Mouse (Mus musculus) forebrain, embryonic 16.5 days (tissue): ENCODE results near the gene Rtn3. TPM values are rescaled to one million over a fixed set of nuclear protein-coding genes. Genes with fewer than 3 reads are reported as not detected.
"Not testable (repeated sequence)": the region's sequence is repeated elsewhere in the genome, so short reads cannot be mapped to it uniquely, and the experiment has no call there.

Experiments used
- ATAC-seq: fragments of 200-750 bp; cut with Nextera tagmentation; 2 replicates; pipeline ENCODE4 v1.8.0; 2017; ENCODE audit warnings: mild to moderate bottlenecking, moderate library complexity
- H3K27ac ChIP-seq: fragments of 300-500 bp; sonication (generic); 2 replicates; pipeline ENCODE4 v1.5.1; 2014; ENCODE audit warnings: low read length, control low read depth
- H3K27me3 ChIP-seq: fragments of 300-500 bp; sonication (generic); replicated peaks from 2 replicates; pipeline ENCODE4 v1.6.1; 2014; ENCODE audit warnings: low read length; ENCODE audit not compliant: control insufficient read depth, insufficient read depth
- H3K36me3 ChIP-seq: fragments of 300-500 bp; sonication (generic); 2 replicates; pipeline ENCODE4 v1.6.1; 2014; ENCODE audit not compliant: control insufficient read depth, insufficient read depth
- H3K4me1 ChIP-seq: fragments of 300-500 bp; sonication (generic); replicated peaks from 2 replicates; pipeline ENCODE4 v1.6.1; 2014; ENCODE audit warnings: low read length; ENCODE audit not compliant: control insufficient read depth, insufficient read depth
- H3K4me2 ChIP-seq: fragments of 300-500 bp; sonication (generic); 2 replicates; pipeline ENCODE4 v1.6.1; 2014; ENCODE audit warnings: mild to moderate bottlenecking, low read length, control low read depth
- H3K4me3 ChIP-seq: fragments of 300-500 bp; sonication (generic); replicated peaks from 2 replicates; pipeline ENCODE4 v1.5.1; 2014; ENCODE audit warnings: mild to moderate bottlenecking, low read length, control low read depth
- H3K9ac ChIP-seq: fragments of 300-500 bp; sonication (generic); replicated peaks from 2 replicates; pipeline ENCODE4 v1.6.1; 2014; ENCODE audit warnings: low read depth, low read length, control low read depth
- H3K9me3 ChIP-seq: fragments of 300-500 bp; sonication (generic); 2 replicates; pipeline ENCODE4 v1.6.1; 2016; ENCODE audit warnings: low read length; ENCODE audit not compliant: control insufficient read depth
- WGBS: fragments of 180-500 bp; shearing (Covaris S2); extraction: QIAGEN DNeasy Blood & Tissue Kit; methylation state at CpG from one replicate; pipeline ENCODE4 v1.1.7; 2014; 5-methylcytosine and 5-hydroxymethylcytosine counted together
- polyA plus RNA-seq: library from polyadenylated mRNA; unstranded; fragments of >200 nt; fragmentation: Nextera tagmentation; extraction: Ambion mirVana; gene quantifications from 2 replicates; pipeline ENCODE4 v1.2.1, GENCODE M21; 2015

Rtn3 gene
- polyA plus RNA-seq, 1 experiment from 2014 or later, result 550 TPM

DNA sequence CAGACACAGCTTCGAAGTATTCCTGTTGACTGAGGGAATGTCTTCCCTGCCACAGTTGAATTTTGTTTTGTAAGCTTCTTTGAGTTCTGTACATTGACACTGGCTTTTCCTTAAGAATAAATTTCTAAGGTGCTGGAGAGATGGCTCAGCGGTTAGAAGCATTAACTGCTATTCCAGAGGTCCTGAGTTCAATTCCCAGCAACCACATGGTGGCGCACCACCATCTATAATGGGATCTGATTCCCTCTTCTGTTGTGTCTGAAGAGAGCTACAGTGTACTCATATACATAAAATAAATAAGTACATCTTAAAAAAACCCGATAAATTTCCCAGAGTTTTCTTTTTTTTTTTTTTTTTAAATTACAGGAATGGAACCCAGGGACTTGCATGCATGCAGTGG is 24.9 kb upstream of the Rtn3 start:
- no peaks in the 10 kb centered on the region for H3K27me3 ChIP-seq
- H3K36me3 ChIP-seq, result peaks cover 7% of the 10 kb centered on the region
- H3K4me2 ChIP-seq, result no peak overlapping the region
- 83% methylated on average over 4 of the region's 4 CpGs for WGBS
- H3K27ac ChIP-seq, result no peak overlapping the region
- H3K9me3 ChIP-seq, result no peaks in the 10 kb centered on the region
- no peak overlapping the region for H3K9ac ChIP-seq
- no peaks in the 10 kb centered on the region for H3K4me1 ChIP-seq
- no peak for ATAC-seq
- H3K4me3 ChIP-seq, result no peak overlapping the region

DNA sequence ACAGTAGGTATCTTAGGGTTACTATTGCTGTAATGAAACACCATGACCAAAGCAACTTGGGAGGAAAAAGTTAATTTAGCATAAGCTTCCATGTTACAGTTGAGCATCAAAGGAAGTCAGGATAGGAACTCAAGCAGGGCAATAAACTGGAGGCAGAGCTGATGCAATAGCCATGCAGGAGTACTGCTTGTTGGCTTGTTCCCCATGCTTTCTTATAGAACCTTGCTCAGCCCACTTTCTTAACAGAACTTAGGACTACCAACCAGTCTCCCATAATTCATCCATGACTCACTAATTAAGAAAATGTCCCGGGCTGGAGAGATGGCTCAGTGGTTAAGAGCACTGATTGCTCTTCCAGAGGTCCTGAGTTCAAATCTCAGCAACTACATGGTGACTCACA is 23.2 kb upstream of the Rtn3 start:
- H3K4me2 ChIP-seq, result no peak overlapping the region
- WGBS, result 77% methylated on average over 1 of the region's 1 CpGs

DNA sequence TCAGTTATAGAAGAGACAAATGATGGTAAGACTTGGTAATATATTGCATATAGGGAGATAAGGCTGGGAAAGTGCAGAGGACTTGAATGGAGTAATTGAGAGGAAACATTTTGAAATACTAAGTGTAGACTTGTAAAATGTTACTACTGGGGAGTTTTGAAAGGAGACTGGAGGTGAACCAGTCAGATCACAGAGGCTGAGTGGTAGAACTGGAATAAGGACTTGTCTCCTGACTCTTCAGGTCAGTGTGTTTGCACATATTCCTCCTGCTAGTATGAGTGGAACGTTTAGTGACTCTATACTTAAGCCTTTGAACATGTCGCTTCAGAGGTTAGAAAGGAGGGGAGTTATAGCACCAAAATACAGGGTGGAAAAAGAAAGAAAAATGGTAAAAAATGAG is 19.4 kb upstream of the Rtn3 start:
- no peaks in the 10 kb centered on the region for H3K27me3 ChIP-seq
- no peak overlapping the region for H3K4me3 ChIP-seq
- no peak overlapping the region for H3K9ac ChIP-seq
- no peak overlapping the region for H3K4me2 ChIP-seq
- no peaks in the 10 kb centered on the region for H3K4me1 ChIP-seq
- WGBS, result 86% methylated on average over 2 of the region's 2 CpGs
- no peaks in the 10 kb centered on the region for H3K9me3 ChIP-seq
- H3K27ac ChIP-seq, result no peak overlapping the region
- ATAC-seq, result no peak
- H3K36me3 ChIP-seq, result no peaks in the 10 kb centered on the region

More for the DNA sequence above, 23.2 kb upstream of the Rtn3 start:
- H3K4me3 ChIP-seq, result no peak overlapping the region
- H3K27ac ChIP-seq, result no peak overlapping the region
- no peaks in the 10 kb centered on the region for H3K4me1 ChIP-seq
- H3K36me3 ChIP-seq, result peaks cover 5% of the 10 kb centered on the region
- no peak for ATAC-seq
- no peaks in the 10 kb centered on the region for H3K9me3 ChIP-seq
- H3K9ac ChIP-seq, result no peak overlapping the region
- no peaks in the 10 kb centered on the region for H3K27me3 ChIP-seq

DNA sequence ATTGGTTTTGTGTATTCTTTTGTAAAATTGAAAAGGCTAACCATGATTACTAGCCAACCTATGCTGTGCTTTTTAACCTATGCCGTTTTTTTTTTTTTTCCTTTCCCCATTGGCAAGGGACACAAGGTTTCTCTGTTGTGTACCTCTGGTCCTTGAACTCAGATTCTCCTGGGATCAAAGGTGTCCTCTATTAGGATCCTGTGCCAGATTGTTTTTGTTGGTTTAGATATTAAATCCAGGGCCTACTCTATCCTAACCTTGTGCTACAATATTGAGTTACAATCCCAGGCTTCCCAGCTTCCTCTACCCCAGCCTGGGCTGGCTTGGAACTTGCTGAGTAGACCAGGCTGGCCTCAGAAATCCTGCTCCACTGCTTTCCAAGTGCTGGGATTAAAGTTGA is 17.6 kb upstream of the Rtn3 start:
- Histone ChIP-seq H3K9ac (no peak overlapping the region), H3K36me3 (no peaks in the 10 kb centered on the region), H3K4me2 (no peak overlapping the region), H3K27me3 (no peaks in the 10 kb centered on the region), H3K27ac (no peak overlapping the region), H3K9me3 (no peaks in the 10 kb centered on the region), H3K4me1 (peaks cover 1% of the 10 kb centered on the region), H3K4me3 (no peak overlapping the region)
- ATAC-seq, result no peak
- 91% methylated on average over 1 of the region's 1 CpGs for WGBS

DNA sequence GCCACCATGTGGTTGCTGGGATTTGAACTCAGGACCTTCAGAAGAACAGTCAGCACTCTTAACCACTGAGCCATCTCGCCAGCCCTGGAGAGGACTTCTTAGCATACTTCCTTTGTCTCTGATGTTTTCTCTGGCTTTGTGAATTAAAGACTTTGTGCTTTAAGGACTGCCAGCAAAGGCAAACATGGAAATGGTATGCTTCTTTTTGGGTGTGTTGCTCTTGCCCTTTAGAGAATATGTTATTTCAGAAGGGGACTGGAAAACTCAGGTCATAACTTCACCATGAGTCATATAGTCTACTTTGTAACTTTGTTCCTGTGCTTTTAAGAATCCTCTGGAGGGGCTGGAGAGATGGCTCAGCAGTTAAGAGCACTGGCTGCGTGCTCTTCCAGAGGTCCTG is 15.7 kb upstream of the Rtn3 start:
- 91% methylated on average over 2 of the region's 2 CpGs for WGBS
- ATAC-seq, result no peak
- no peaks in the 10 kb centered on the region for H3K9me3 ChIP-seq
- no peaks in the 10 kb centered on the region for H3K36me3 ChIP-seq
- peaks cover 5% of the 10 kb centered on the region for H3K4me1 ChIP-seq
- no peaks in the 10 kb centered on the region for H3K27me3 ChIP-seq
- H3K9ac ChIP-seq, result no peak overlapping the region
- no peak overlapping the region for H3K4me2 ChIP-seq
- H3K27ac ChIP-seq, result no peak overlapping the region
- no peak overlapping the region for H3K4me3 ChIP-seq

DNA sequence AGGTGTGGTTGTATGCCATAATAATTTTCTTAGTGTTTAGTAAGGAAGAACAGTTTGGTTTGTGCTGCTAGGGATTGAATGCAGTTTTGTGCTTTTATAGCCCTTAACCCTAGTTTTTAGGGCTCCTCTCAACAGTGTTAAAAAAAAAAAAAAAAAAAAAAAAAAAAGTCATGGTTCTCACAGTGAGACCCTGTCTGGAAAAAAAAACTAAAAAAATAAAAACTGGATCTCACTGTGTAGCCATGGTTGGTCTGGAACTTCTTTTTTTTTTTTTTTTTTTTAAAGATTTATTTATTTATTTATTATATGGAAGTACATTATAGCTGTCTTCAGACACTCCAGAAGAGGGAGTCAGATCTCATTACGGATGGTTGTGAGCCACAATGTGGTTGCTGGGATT is 13.0 kb upstream of the Rtn3 start:
- H3K4me2 ChIP-seq, H3K27ac ChIP-seq, H3K27me3 ChIP-seq, H3K9me3 ChIP-seq, ATAC-seq, H3K4me3 ChIP-seq, H3K9ac ChIP-seq, H3K4me1 ChIP-seq, H3K36me3 ChIP-seq: not testable (repeated sequence)
- WGBS, result 76% methylated on average over 1 of the region's 1 CpGs

DNA sequence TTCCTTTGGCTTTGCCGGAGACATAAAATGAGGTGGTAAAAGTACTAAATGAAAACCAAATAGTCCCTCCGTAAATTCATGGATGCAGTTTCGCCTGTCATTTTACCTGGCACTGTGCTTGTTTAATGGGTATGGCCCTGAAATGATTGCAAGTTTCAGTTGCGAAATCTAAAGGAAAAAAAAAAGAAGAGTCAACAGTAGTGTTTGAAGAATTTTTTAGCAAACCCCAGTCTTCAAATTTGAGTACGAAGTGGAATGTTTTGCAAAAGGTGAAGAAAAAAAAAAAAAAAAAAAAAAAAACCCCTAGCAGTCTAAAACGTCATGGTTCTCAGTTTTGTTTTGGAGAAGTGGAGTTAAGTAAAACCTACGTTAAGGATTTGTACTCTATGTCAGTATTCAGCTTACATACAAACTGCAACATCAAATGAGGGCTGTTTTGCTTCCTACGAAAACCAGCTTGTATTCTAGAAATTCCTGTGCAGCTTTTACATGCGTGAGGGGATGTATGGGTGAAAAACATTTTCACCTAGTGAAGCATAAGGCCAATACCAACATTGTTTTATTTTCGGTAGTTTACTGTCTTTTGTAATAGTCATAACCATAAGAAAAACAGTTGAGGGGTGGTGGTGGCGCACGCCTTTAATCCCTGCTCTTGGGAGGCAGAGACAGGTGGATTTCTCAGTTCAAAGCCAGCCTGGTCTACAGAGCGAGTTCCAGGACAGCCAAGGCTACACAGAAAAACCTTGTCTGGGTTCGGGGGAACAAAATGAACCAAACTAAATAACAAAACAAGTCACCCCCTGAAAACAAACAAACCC is 12.3 kb upstream of the Rtn3 start:
- Histone ChIP-seq H3K4me1 (peaks cover 5% of the 10 kb centered on the region), H3K4me3 (peak overlapping the region; percentile 84), H3K9me3 (no peaks in the 10 kb centered on the region), H3K27ac (no peak overlapping the region), H3K27me3 (no peaks in the 10 kb centered on the region), H3K36me3 (no peaks in the 10 kb centered on the region), H3K9ac (peak overlapping the region; percentile 94), H3K4me2 (peak overlapping the region; percentile 67)
- WGBS, result 43% methylated on average over 14 of the region's 14 CpGs
- ATAC-seq, result no peak

DNA sequence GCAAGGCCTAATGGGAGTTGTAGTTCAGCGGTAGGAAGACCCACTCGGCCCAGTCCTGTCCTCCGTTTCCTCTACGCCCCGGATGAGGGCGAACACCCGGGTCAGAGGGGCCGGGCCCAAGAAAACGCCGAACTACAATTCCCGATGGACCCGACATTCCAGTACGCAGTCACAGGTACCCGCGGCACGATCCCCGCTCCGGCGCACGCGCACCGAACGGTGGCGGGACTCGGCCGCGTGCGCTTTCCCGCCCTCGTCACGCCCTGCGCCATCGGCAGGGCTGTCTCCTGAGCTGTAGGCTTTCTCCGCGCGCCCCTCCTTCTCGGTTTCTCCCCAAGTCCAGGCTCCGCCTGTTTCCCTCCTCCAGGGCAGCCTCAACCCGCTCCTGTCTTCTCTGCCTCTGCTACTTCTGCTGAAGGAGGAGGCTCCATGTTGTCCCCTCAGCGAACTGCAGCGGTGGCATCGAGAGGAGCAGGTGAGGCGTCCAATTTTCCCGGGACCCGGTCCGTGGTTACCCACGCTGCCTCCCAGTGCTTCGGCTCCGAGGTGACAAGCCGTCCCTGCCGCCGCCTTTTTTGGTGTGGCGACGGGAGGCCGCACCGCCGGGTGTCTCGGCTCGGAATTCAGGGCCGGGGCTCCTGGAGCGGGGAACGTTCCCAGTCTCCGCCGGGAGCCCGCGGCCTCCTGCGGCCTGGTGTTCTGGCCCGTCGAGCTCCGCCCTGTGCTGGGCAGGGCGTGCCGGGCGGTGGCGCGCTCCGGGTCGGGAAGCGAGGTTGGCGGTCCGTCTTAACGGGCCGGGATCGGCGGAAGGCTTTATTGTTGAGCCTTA is 11.3 kb upstream of the Rtn3 start:
- Histone ChIP-seq H3K27ac (peak overlapping the region; percentile 98), H3K4me2 (peak overlapping the region; percentile 67), H3K4me3 (peak overlapping the region; percentile 84), H3K4me1 (peaks cover 5% of the 10 kb centered on the region), H3K27me3 (no peaks in the 10 kb centered on the region), H3K36me3 (no peaks in the 10 kb centered on the region), H3K9me3 (no peaks in the 10 kb centered on the region), H3K9ac (peak overlapping the region; percentile 94)
- ATAC-seq, result peak; percentile 97
- under 1% methylated on average over 83 of the region's 84 CpGs for WGBS

DNA sequence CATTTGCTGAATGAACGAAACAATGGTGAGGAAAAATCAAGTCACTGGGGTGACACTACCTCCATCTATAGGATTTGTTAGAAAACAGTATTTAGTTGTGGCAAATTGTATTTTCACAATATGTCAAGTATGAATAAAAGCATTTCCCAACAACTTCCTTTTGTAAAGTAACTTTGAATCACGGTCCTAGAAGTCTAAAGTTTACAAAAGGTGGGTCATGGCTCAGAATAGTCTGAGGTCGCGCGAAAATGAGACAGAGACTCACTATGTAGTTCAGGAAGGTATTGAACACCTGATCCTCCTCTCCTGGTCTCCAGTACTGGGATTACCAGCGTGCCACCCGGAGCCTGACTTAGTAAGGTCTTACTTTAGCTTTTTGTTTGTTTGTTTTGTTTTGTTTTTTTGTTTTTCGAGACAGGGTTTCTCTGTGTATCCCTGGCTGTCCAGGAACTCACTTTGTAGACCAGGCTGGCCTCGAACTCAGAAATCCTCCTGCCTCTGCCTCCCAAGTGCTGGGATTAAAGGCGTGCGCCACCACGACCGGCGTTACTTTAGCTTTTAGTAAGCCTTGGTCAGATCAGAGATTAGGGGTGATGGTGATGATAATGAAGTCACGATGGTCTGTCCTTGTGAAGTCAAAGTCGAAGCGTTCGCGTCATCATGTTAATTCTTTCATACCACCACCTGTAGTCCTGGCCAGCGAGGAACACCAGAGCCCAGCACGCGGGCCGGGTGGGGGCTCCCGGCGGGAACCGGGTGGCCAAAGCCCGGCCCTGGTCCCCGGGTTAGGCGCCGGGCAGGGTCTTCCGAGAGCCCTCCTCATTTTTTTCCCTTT is 10.5 kb upstream of the Rtn3 start, which contains the start of gene Atl3:
Gene Atl3 (plus strand): TSS at position 689 of the 835 bp plus-strand sequence.
- no peak for ATAC-seq
- Histone ChIP-seq H3K4me3 (peak within 1 kb of the TSS; percentile 84), H3K27ac (peak within 1 kb of the TSS; percentile 98), H3K9ac (peak within 1 kb of the TSS; percentile 94), H3K27me3 (no peaks in the 10 kb centered on the region), H3K4me2 (peak within 1 kb of the TSS; percentile 67), H3K4me1 (peaks cover 5% of the 10 kb centered on the region), H3K9me3 (no peaks in the 10 kb centered on the region), H3K36me3 (no peaks in the 10 kb centered on the region)
- 31% methylated on average over 31 of the region's 31 CpGs for WGBS
